Mouse (Mus musculus) frontal cortex, postnatal 25 days (tissue): ENCODE measurements around the gene Nudt15.

Experiments
- DNase-seq, 2 experiments: peaks; one replicate each; pipeline ENCODE4 v3.0.0; 2022; ENCODE audit warnings: low spot score in 2 of 2

Gene Nudt15

GRCm38 (mm10) chr14:73507702-73508376 is 40.2 kb downstream of the Nudt15 start:
- DNase-seq, result no peak

GRCm38 (mm10) chr14:73507200-73507599 is 40.8 kb downstream of the Nudt15 start:
- no peak for DNase-seq

GRCm38 (mm10) chr14:73506283-73506682 is 41.8 kb downstream of the Nudt15 start:
- no peak for DNase-seq

- DNase-seq, result no peak
Observed at GRCm38 (mm10) chr14:73503237-73503933, 44.7 kb downstream of the Nudt15 start.

GRCm38 (mm10) chr14:73502591-73503184 is 45.4 kb downstream of the Nudt15 start:
- DNase-seq, result no peak

GRCm38 (mm10) chr14:73501721-73502120 is 46.3 kb downstream of the Nudt15 start:
- no peak for DNase-seq

GRCm38 (mm10) chr14:73501283-73501682 is 46.8 kb downstream of the Nudt15 start:
- no peak for DNase-seq

GRCm38 (mm10) chr14:73495753-73496152 is 52.3 kb downstream of the Nudt15 start:
- no peak for DNase-seq

GRCm38 (mm10) chr14:73494122-73494521 is 53.9 kb downstream of the Nudt15 start:
- no peak for DNase-seq

- no peak for DNase-seq
Observed at GRCm38 (mm10) chr14:73493356-73493755, 54.7 kb downstream of the Nudt15 start.

- no peak for DNase-seq
Observed at GRCm38 (mm10) chr14:73486641-73487040, 61.4 kb downstream of the Nudt15 start.

- no peak for DNase-seq
Observed at GRCm38 (mm10) chr14:73484366-73485110, 63.5 kb downstream of the Nudt15 start.

- no peak for DNase-seq
Observed at GRCm38 (mm10) chr14:73483516-73484229, 64.4 kb downstream of the Nudt15 start.

- no peak for DNase-seq
Observed at GRCm38 (mm10) chr14:73479771-73480170, 68.3 kb downstream of the Nudt15 start.

- no peak for DNase-seq
Observed at GRCm38 (mm10) chr14:73478321-73478720, 69.7 kb downstream of the Nudt15 start.

GRCm38 (mm10) chr14:73477077-73477476 is 71.0 kb downstream of the Nudt15 start:
- no peak for DNase-seq

- no peak for DNase-seq
Observed at GRCm38 (mm10) chr14:73476361-73476934, 71.6 kb downstream of the Nudt15 start.

- DNase-seq, result no peak
Observed at GRCm38 (mm10) chr14:73475506-73475905, 72.5 kb downstream of the Nudt15 start.

- no peak for DNase-seq
Observed at GRCm38 (mm10) chr14:73474636-73475093, 73.4 kb downstream of the Nudt15 start.

GRCm38 (mm10) chr14:73473670-73474460 is 74.2 kb downstream of the Nudt15 start:
- no peak for DNase-seq
